Mouse (Mus musculus): ENCODE data around the gene Fez1. TPM values are rescaled to one million over a fixed set of nuclear protein-coding genes. Genes with fewer than 3 reads are reported as not detected.

The Fez1 gene
- 1.3 TPM for polyA plus RNA-seq (2015; fragmentation: Illumina TruSeq; extraction: RNeasy Lipid Tissue Mini Kit (QIAGEN cat#74804); ENCODE audit: insufficient read depth, low replicate concordance)

DNA sequence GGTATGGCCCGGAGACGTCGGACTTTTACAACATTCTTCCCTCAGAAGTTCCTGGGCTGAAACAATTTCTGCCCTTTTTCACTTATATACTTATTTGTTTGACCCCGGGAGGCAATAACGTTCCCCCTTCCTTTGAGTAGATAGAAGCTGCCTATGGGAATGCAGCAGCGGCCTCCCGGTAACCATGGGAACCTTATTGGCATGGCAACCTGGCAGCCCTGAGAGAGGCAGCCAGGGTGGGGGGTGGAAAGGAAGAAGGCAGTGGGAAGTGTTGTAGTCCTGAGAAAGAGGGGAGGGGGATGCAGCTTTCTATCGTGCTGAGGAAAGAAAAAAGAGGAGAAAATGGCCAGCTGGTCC, at the start of gene Fez1:
Gene Fez1 (plus strand): TSS at position 221 of the 357 bp plus-strand sequence.

DNA sequence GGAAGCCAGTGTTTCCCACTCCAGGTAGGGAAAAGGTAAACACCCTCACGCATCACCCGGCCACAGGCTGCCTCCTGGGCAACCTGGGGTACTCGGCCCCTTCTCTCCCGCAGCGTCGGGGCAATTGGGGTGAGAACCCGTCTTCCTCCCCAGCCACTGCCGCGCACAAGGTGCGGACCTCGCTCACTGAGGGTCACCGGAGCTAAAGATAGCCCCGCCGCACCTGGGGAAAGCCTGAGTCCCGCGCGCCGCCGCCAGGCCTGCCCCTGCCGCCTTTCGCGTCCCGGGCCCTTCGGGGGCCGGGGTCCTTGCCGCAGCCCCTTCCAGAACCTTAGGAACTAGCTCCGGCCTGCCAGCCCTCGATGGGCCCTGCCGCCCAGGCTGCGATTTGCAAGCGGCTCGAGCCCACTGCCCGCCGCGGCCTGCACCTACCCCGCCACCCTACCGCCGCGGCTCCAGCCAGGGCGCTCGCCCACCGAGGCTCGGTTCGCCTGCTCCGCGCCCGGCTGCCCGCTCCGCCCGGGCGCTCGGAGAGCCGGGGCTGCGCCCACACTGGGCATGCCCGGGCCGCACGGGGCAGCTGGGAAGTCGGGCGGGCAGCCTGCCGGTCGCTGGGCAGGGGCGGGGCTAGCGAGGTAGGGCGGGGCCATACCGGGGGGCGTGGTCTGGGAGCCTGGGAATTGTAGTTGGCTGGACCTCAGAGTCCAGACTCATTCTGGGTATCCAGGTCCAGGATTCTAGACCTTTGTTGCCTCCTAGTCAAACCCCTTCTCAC, 24.7 kb upstream of the Fez1 start, which contains the start of gene Ei24:
Gene Ei24 (minus strand): TSS at position 613 of the 775 bp plus-strand sequence.

Other genes starting within 250 kb of the Fez1 start
- not detected for gene Gm17689, start 239.2 kb upstream of the Fez1 start, polyA plus RNA-seq (2015; fragmentation: Illumina TruSeq; extraction: RNeasy Lipid Tissue Mini Kit (QIAGEN cat#74804); ENCODE audit: insufficient read depth, low replicate concordance)
- not detected for gene A630095E13Rik, start 178.5 kb upstream of the Fez1 start, polyA plus RNA-seq (2015; fragmentation: Illumina TruSeq; extraction: RNeasy Lipid Tissue Mini Kit (QIAGEN cat#74804); ENCODE audit: insufficient read depth, low replicate concordance)
- not detected for gene Acrv1, start 128.6 kb upstream of the Fez1 start, polyA plus RNA-seq (2015; fragmentation: Illumina TruSeq; extraction: RNeasy Lipid Tissue Mini Kit (QIAGEN cat#74804); ENCODE audit: insufficient read depth, low replicate concordance)
- 7.3 TPM for gene Chek1, start 94.8 kb upstream of the Fez1 start, polyA plus RNA-seq (2015; fragmentation: Illumina TruSeq; extraction: RNeasy Lipid Tissue Mini Kit (QIAGEN cat#74804); ENCODE audit: insufficient read depth, low replicate concordance)
- 215 TPM for gene Stt3a, start 54.2 kb upstream of the Fez1 start, polyA plus RNA-seq (2015; fragmentation: Illumina TruSeq; extraction: RNeasy Lipid Tissue Mini Kit (QIAGEN cat#74804); ENCODE audit: insufficient read depth, low replicate concordance)
- gene Ei24, start 24.5 kb upstream of the Fez1 start, polyA plus RNA-seq (2015; fragmentation: Illumina TruSeq; extraction: RNeasy Lipid Tissue Mini Kit (QIAGEN cat#74804); ENCODE audit: insufficient read depth, low replicate concordance): 83.6 TPM

Measured in spleen, adult 10 weeks (tissue).